15 mouse cellular contexts compared by ENCODE assay signal in genomic region chr2:79244743-79245142, GRCm38 (mm10).
"Had no signal": no experiment of that assay in that cellular context is flagged by ENCODE, and none has a peak within 500 bp of the region (broad histone marks: within the 10 kb centered on the region; RNA-seq: fewer than 3 reads in every experiment).

No protein-coding gene starts in this region.

- H3K36me3 ChIP-seq: neural tube, embryonic 15.5 days; stomach, embryonic 15.5 days had no signal

- H3K4me1 ChIP-seq: neural tube, embryonic 15.5 days; stomach, embryonic 15.5 days had no signal

- H3K27ac ChIP-seq: neural tube, embryonic 15.5 days; stomach, embryonic 15.5 days; stomach, postnatal 0 days had no signal

- H3K27me3 ChIP-seq: neural tube, embryonic 15.5 days; stomach, embryonic 15.5 days had no signal

- H3K9me3 ChIP-seq: neural tube, embryonic 15.5 days; stomach, embryonic 15.5 days had no signal

- DNase-seq: retina, postnatal 1 day; right cerebral cortex, adult 18-20 months; right cerebral cortex, postnatal 14 days; right cerebral cortex, postnatal 25 days; right cerebral cortex, postnatal 4 days; spleen, adult 18-20 months; thymus, adult 18-20 months; thymus, adult 2 months; thymus, postnatal 14 days; thymus, postnatal 25 days; thymus, postnatal 36 days; thymus, postnatal 4 days had no signal

- H3K4me2 ChIP-seq: neural tube, embryonic 15.5 days; stomach, embryonic 15.5 days had no signal

- H3K9ac ChIP-seq: neural tube, embryonic 15.5 days; stomach, embryonic 15.5 days had no signal

- H3K4me3 ChIP-seq: neural tube, embryonic 15.5 days; stomach, embryonic 15.5 days had no signal
